Mouse (Mus musculus) erythroblast, embryonic 14.5 days (primary cell): Measurements from ENCODE around the gene Scarf1.

ENCODE experiments used
- GATA1 ChIP-seq: IDR thresholded peaks from 2 replicates; pipeline ENCODE4 v1.6.1; 2012; ENCODE audit warnings: low read length, inconsistent platforms, mixed read lengths
- TAL1 ChIP-seq: IDR thresholded peaks from 3 replicates; pipeline ENCODE4 v1.6.1; 2012; ENCODE audit warnings: low read length, inconsistent platforms, mixed read lengths

DNA sequence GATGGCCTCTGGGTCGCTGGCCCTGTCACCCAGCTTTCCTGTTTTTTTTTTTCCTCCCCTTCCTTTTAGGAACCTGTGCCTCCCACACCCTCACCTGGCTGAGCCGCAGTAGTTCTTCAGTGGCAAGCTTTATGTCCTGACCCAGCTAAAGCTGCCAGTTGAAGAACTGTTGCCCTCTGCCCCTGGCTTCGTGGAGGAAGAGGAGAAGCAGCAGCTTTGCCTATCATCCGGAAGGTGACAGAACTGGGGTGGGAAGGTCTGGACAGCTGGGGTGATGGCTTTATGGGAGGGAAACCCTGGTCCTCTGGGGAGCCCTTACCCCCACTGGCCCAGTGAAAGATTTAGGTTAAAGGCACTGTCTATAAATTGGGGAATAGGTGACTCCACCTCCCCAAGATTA lies 49.7 kb upstream of the Scarf1 start:
- no peak for TF ChIP-seq GATA1
- TF ChIP-seq TAL1 = no peak
